Mouse (Mus musculus) small intestine, adult 2 months (tissue): ENCODE data around the gene Ifi211.
"Not testable (repeated sequence)": the region's sequence is repeated elsewhere in the genome, so short reads cannot be mapped to it uniquely, and the experiment has no call there.

Experiments
- CTCF ChIP-seq: fragments of 200-500 bp; IDR thresholded peaks from 2 replicates; pipeline ENCODE4 v1.5.1; 2012; ENCODE audit warnings: low read depth, mild to moderate bottlenecking, control low read depth, inconsistent platforms, low read length, moderate library complexity, mixed read lengths; ENCODE audit not compliant: insufficient replicate concordance, insufficient read length; ENCODE audit errors: extremely low read depth
- POLR2A ChIP-seq: fragments of 200-500 bp; IDR thresholded peaks from 2 replicates; pipeline ENCODE4 v1.6.1; 2012; ENCODE audit warnings: low read depth, mild to moderate bottlenecking, control low read depth, inconsistent platforms, low read length, moderate library complexity

DNA sequence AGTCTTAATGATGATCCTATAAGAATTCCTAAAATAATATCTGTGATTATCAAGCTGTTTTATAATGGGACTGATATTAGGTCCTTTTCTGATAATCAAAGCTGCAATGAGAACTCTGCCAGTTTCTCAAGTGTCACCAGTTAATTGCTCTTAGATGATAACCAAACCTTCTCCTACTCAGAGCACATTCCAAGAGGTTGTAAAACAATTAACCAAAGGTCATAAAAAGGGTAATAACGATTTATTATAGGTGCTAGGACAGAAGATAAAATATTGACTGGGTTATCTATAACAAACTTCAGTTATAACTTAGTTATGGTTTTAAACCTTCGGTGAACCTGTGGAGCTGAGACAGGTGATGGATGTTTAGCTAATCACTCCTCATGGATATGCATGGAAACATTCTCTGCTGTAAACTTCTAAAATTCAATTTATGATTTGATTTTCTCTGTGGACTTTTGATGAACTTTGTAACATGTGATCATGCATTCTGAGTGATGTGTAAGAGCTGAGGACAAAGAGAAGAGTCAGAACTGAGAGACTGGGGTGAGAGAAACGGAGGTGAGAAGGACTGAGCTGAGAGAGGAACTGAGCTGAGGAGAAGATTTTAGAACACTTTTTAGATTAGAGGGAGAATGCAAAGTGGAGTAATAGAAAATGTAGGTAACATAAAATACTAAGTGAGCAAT lies 43.1 kb upstream of the Ifi211 start:
- not testable (repeated sequence) for TF ChIP-seq CTCF, POLR2A
